Mouse (Mus musculus) midbrain, embryonic 10.5 days (tissue): ENCODE data around the gene Tmem86a. TPM values are rescaled to one million over a fixed set of nuclear protein-coding genes. Genes with fewer than 3 reads are reported as not detected.
A peak's percentile ranks its signal among the peaks of the same experiment; 100 is the strongest.

Experiments used
- DNase-seq: peaks from one replicate; pipeline ENCODE4 v3.0.0-alpha.2; 2017; ENCODE audit warnings: low spot score
- H3K27ac ChIP-seq: fragments of 300-500 bp; sonication (generic); replicated peaks from 2 replicates; pipeline ENCODE4 v1.5.1; 2016; ENCODE audit warnings: mild to moderate bottlenecking
- H3K27me3 ChIP-seq: fragments of 300-500 bp; sonication (generic); 2 replicates; pipeline ENCODE4 v1.6.1; 2016; ENCODE audit warnings: low read depth, mild to moderate bottlenecking; ENCODE audit not compliant: poor library complexity, severe bottlenecking
- H3K36me3 ChIP-seq: fragments of 300-500 bp; sonication (generic); 2 replicates; pipeline ENCODE4 v1.6.1; 2016; ENCODE audit warnings: mild to moderate bottlenecking, moderate library complexity
- H3K4me1 ChIP-seq: fragments of 300-500 bp; sonication (generic); 2 replicates; pipeline ENCODE4 v1.6.1; 2016
- H3K4me3 ChIP-seq: fragments of 300-500 bp; sonication (generic); 2 replicates; pipeline ENCODE4 v1.5.1; 2016; ENCODE audit warnings: mild to moderate bottlenecking, moderate library complexity
- H3K9me3 ChIP-seq: fragments of 300-500 bp; sonication (generic); replicated peaks from 2 replicates; pipeline ENCODE4 v1.6.1; 2016; ENCODE audit warnings: mild to moderate bottlenecking
- WGBS: fragments of 180-500 bp; shearing (Covaris S2); methylation state at CpG from one replicate; pipeline ENCODE4 v1.1.7; 2016; 5-methylcytosine and 5-hydroxymethylcytosine counted together
- polyA plus RNA-seq: library from polyadenylated mRNA; unstranded; fragments of >200 nt; fragmentation: Nextera tagmentation; extraction: Ambion mirVana; gene quantifications from 2 replicates; pipeline ENCODE4 v1.2.1, GENCODE M21; 2016

Gene Tmem86a
- polyA plus RNA-seq, 1 experiment from 2014 or later = 12.5 TPM

GRCm38 (mm10) chr7:47066942-47067341, 16.5 kb downstream of the Tmem86a start:
- H3K36me3 ChIP-seq = no peaks in the 10 kb centered on the region
- DNase-seq = no peak
- H3K27ac ChIP-seq = no peak overlapping the region
- 85% methylated on average over 3 of the region's 3 CpGs for WGBS
- no peaks in the 10 kb centered on the region for H3K27me3 ChIP-seq
- H3K4me3 ChIP-seq = no peak overlapping the region
- H3K4me1 ChIP-seq = no peaks in the 10 kb centered on the region
- H3K9me3 ChIP-seq = no peaks in the 10 kb centered on the region

GRCm38 (mm10) chr7:47067879-47068278, 17.5 kb downstream of the Tmem86a start:
- Histone ChIP-seq H3K27me3 (no peaks in the 10 kb centered on the region), H3K4me3 (no peak overlapping the region), H3K36me3 (no peaks in the 10 kb centered on the region), H3K27ac (no peak overlapping the region), H3K9me3 (no peaks in the 10 kb centered on the region), H3K4me1 (no peaks in the 10 kb centered on the region)
- no peak for DNase-seq
- WGBS = 71% methylated on average over 5 of the region's 5 CpGs

- no peak overlapping the region for H3K4me3 ChIP-seq
- WGBS = 66% methylated on average over 5 of the region's 5 CpGs
- H3K36me3 ChIP-seq = no peaks in the 10 kb centered on the region
- no peaks in the 10 kb centered on the region for H3K27me3 ChIP-seq
- H3K9me3 ChIP-seq = no peaks in the 10 kb centered on the region
- no peak for DNase-seq
- H3K4me1 ChIP-seq = peaks cover 7% of the 10 kb centered on the region
- no peak overlapping the region for H3K27ac ChIP-seq
These were observed 22.1 kb downstream of the Tmem86a start for GRCm38 (mm10) chr7:47072551-47072950.

GRCm38 (mm10) chr7:47073536-47074521, 23.4 kb downstream of the Tmem86a start:
- 54% methylated on average over 18 of the region's 18 CpGs for WGBS
- Histone ChIP-seq H3K9me3 (no peaks in the 10 kb centered on the region), H3K27ac (no peak overlapping the region), H3K27me3 (no peaks in the 10 kb centered on the region), H3K4me3 (no peak overlapping the region), H3K4me1 (peaks cover 7% of the 10 kb centered on the region), H3K36me3 (no peaks in the 10 kb centered on the region)
- no peak for DNase-seq

DNA sequence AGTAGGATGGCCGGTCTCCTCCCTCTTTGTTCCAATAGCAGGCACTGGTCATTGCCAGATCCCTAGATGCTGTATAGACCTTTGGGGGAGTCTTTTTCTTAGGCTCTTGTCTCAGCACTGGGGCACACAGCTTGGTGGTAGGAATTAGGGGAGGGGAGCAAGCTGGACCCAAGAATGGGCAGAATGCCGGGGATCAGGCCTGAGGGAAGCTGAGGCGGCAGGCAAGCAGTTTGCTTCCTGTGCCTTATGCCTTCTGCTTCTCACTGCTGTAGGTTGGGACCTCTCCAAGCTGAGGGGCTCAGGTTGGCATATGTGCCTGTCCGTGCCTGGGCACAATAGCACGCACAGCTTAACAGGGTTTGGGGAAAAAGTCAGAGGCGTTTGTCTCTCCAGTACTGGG, 25.8 kb downstream of the Tmem86a start:
- WGBS = 81% methylated on average over 6 of the region's 6 CpGs
- Histone ChIP-seq H3K9me3 (no peaks in the 10 kb centered on the region), H3K27me3 (no peaks in the 10 kb centered on the region), H3K36me3 (no peaks in the 10 kb centered on the region), H3K4me1 (peaks cover 7% of the 10 kb centered on the region), H3K27ac (no peak overlapping the region), H3K4me3 (no peak overlapping the region)
- no peak for DNase-seq

- Histone ChIP-seq H3K9me3 (no peaks in the 10 kb centered on the region), H3K4me3 (no peak overlapping the region), H3K27ac (no peak overlapping the region), H3K36me3 (no peaks in the 10 kb centered on the region), H3K4me1 (peaks cover 7% of the 10 kb centered on the region), H3K27me3 (no peaks in the 10 kb centered on the region)
- no peak for DNase-seq
- WGBS = 71% methylated on average over 3 of the region's 3 CpGs
These were observed 26.3 kb downstream of the Tmem86a start for GRCm38 (mm10) chr7:47076729-47077128.

DNA sequence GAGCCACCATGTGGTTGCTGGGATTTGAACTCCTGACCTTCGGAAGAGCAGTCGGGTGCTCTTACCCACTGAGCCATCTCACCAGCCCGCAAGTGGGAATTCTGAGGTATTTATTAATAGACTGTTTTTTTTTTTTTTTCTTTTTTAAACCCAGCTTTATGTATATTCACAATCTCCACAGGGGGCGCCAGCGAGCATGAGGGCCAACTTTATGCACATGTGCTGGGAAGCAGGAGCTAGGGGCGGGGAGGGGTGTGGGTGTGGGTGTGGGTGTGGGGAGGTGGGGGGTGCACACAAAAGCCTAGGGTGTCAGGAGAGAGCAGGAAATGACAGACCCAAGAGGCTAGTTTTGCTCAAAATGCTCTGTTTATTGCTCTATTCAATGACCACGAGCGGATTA, 27.1 kb downstream of the Tmem86a start:
- peak; percentile 34 for DNase-seq
- H3K36me3 ChIP-seq = no peaks in the 10 kb centered on the region
- H3K4me1 ChIP-seq = peaks cover 7% of the 10 kb centered on the region
- H3K27ac ChIP-seq = no peak overlapping the region
- no peak overlapping the region for H3K4me3 ChIP-seq
- WGBS = 69% methylated on average over 8 of the region's 8 CpGs
- H3K9me3 ChIP-seq = no peaks in the 10 kb centered on the region
- H3K27me3 ChIP-seq = no peaks in the 10 kb centered on the region

DNA sequence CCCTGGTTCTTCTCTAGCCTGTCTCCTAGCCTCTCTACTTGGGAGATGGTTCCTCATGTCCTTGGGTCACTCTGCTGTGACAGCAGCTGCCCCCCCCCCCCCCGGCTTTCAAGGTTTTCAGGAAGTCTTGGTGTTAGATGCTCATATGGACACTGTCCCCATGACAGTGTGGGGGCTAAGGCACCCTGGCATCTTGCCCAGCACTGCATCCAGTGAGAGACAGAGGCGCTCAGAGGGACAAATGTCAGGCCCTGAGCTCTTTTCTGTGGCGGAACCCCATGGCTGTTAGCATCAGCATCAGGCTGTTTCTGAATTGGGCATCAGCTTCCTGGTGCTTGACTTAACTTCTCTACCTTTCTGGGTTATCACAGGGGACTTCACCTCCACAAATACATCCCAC, 30.5 kb downstream of the Tmem86a start:
- Histone ChIP-seq H3K36me3 (no peaks in the 10 kb centered on the region), H3K4me3 (no peak overlapping the region), H3K27me3 (no peaks in the 10 kb centered on the region), H3K27ac (no peak overlapping the region), H3K4me1 (no peaks in the 10 kb centered on the region), H3K9me3 (no peaks in the 10 kb centered on the region)
- 77% methylated on average over 3 of the region's 3 CpGs for WGBS
- no peak for DNase-seq

DNA sequence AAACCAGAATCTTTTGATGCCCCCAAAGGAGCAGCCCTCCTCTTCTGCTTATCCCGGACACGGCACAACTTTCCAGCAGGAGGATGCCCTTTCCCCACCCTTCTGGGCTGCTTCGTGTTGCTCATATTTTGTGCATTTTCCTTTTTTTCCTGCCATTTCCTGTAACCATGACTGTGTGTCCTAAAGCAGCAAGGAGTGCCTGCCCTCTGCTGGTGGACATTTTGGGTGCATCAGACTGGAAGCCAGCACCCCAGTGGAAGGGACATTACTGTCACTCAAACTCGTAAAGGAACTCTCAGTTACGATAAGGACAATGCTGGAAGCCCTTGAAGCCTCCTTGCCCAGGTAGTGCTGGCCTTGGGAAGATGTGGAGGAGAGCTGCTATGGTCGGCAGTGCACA, 30.9 kb downstream of the Tmem86a start:
- Histone ChIP-seq H3K4me3 (no peak overlapping the region), H3K9me3 (no peaks in the 10 kb centered on the region), H3K27ac (no peak overlapping the region), H3K36me3 (no peaks in the 10 kb centered on the region), H3K27me3 (no peaks in the 10 kb centered on the region), H3K4me1 (no peaks in the 10 kb centered on the region)
- 56% methylated on average over 6 of the region's 6 CpGs for WGBS
- peak; percentile 45 for DNase-seq

DNA sequence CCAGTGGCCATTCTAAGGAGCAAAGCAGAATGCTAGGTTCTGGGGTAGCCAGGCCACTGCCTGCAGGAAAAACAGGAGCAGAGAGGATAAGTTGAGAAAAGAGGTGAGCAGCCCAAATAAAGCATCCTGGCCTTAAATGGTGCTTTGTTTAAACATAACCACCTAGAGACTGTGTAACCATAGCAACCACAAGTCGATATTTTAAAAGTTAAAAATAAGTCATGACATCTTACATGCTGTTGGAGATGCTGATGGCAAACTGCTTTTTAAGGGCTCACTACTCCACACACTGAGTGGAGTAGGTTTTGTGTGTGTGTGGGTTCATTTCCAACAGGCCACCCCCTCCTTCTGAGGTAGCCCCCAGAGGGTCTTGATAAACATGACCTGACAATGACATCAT, 34.7 kb downstream of the Tmem86a start:
- no peak for DNase-seq
- no peaks in the 10 kb centered on the region for H3K9me3 ChIP-seq
- H3K27me3 ChIP-seq = no peaks in the 10 kb centered on the region
- H3K4me3 ChIP-seq = no peak overlapping the region
- no peaks in the 10 kb centered on the region for H3K4me1 ChIP-seq
- no peak overlapping the region for H3K27ac ChIP-seq
- no peaks in the 10 kb centered on the region for H3K36me3 ChIP-seq
- 88% methylated on average over 1 of the region's 1 CpGs for WGBS

DNA sequence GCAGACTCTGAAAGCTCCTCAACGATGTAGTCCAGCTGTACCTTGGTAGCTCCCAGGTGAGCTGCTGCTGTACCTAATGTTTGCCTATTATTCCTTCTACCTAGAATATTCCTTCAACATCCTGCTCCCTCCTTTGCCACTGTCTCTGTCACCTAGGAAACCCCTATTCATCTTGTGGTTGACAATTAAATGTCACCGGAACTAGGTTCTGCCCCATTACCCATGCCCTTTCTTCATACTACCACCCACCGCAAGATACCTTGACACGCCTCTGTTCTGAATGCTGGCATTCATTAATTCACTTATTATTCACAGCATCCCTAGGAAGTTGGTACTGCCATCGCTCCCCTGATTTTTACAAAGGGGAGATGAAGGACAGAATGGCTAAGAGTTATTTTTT, 43.5 kb downstream of the Tmem86a start:
- DNase-seq = no peak
- 87% methylated on average over 5 of the region's 5 CpGs for WGBS
- H3K9me3 ChIP-seq = no peaks in the 10 kb centered on the region
- no peaks in the 10 kb centered on the region for H3K36me3 ChIP-seq
- H3K27me3 ChIP-seq = no peaks in the 10 kb centered on the region
- H3K27ac ChIP-seq = no peak overlapping the region
- no peaks in the 10 kb centered on the region for H3K4me1 ChIP-seq
- no peak overlapping the region for H3K4me3 ChIP-seq

GRCm38 (mm10) chr7:47094969-47095368, 44.6 kb downstream of the Tmem86a start:
- WGBS = 81% methylated on average over 2 of the region's 2 CpGs

DNA sequence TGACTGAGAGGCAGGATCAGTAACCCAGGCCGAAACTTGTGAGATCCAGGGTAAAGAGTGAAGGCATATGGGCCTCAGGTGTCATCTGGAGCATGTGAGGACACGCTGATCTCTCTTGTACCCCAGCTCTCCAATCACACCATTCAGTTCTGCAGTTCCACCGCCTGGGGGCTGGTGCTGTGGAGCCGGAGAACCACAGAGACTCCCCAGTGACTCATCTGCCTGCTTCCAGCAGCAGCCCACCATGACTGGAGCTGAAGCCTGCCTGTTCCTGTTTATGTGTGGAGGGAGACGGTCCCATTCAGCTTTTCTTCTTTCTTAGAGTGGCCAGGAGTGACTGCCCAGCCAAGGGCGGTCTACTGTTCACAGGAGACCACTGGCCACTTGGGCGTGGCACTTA, 47.6 kb downstream of the Tmem86a start:
- Histone ChIP-seq H3K27ac (no peak overlapping the region), H3K27me3 (no peaks in the 10 kb centered on the region), H3K4me1 (no peaks in the 10 kb centered on the region), H3K9me3 (no peaks in the 10 kb centered on the region), H3K36me3 (no peaks in the 10 kb centered on the region), H3K4me3 (no peak overlapping the region)
- DNase-seq = no peak
- WGBS = 67% methylated on average over 7 of the region's 7 CpGs

More at GRCm38 (mm10) chr7:47094969-47095368, 44.6 kb downstream of the Tmem86a start:
- no peaks in the 10 kb centered on the region for H3K36me3 ChIP-seq
- no peak overlapping the region for H3K4me3 ChIP-seq
- H3K27me3 ChIP-seq = no peaks in the 10 kb centered on the region
- no peaks in the 10 kb centered on the region for H3K4me1 ChIP-seq
- H3K27ac ChIP-seq = no peak overlapping the region
- no peak for DNase-seq
- H3K9me3 ChIP-seq = no peaks in the 10 kb centered on the region
